Mouse (Mus musculus): ENCODE data around the gene Cdhr4. TPM values are rescaled to one million over a fixed set of nuclear protein-coding genes. Genes with fewer than 3 reads are reported as not detected.

Gene Cdhr4
- polyA plus RNA-seq, 1 experiment from 2014 or later: 1.1 TPM

GRCm38 (mm10) chr9:108035331-108036156, 43.2 kb downstream of the Cdhr4 start:
- WGBS (ENCODE audit: insufficient replicate concordance): 90% methylated on average over 2 of the region's 2 CpGs
- no peak for TF ChIP-seq EP300 (IDR thresholded peaks at IDR 0.05; ENCODE audit: low read depth)
- TF ChIP-seq CTCF (IDR thresholded peaks at IDR 0.05; ENCODE audit: low read depth): no peak
- DNase-seq: no peak
- Histone ChIP-seq H3K27me3 (ENCODE audit: insufficient read depth, low read length) (no peaks in the 10 kb centered on the region), H3K9me3 (ENCODE audit: low read length) (no peaks in the 10 kb centered on the region), H3K4me1 (ENCODE audit: insufficient read depth) (no peaks in the 10 kb centered on the region), H3K9ac (replicated peaks) (no peak overlapping the region), H3K4me2 (ENCODE audit: low read depth, low read length) (no peak overlapping the region), H3K4me3 (ENCODE audit: low read depth, low read length) (no peak overlapping the region), H3K27ac (ENCODE audit: low read depth) (no peak overlapping the region), H3K36me3 (replicated peaks; ENCODE audit: insufficient read depth, low read length) (peaks cover 63% of the 10 kb centered on the region)
- peak; percentile 35; the same call in 1 of the 2 replicates for ATAC-seq

DNA sequence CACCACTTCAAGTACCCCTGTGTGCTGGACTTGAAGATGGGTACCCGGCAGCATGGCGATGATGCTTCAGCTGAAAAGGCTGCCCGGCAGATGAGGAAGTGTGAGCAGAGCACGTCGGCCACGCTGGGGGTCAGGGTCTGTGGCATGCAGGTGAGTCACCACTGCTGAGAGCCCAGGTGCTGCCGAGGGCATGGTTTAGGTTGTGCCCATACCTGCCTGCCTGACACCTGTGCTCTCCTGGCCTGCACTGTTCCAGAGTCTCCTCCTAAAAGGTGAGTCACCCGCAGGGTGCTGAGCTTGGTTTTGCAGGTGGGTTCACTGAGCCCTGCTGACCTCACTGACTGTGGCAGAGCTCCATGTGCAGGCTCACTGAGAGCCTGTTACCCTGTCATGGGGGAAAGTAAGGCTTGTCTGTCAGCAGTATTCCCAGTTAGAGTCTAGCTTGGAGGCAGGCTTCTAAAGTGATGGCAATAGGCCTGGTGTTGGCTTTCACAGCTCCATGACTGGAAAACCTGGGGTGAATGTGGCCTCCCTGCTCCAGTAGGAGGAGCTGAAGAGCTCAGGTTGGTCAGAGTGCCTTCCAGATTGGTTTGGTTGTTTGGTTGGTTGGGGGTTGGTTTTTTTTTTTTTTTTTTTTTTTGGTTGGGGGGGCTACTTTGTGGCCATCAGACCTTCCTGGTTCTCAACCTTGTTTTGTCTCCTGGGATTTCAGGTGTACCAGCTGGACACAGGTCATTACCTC, 52.6 kb downstream of the Cdhr4 start:
- Histone ChIP-seq H3K27me3 (ENCODE audit: insufficient read depth, low read length) (no peaks in the 10 kb centered on the region), H3K27ac (ENCODE audit: low read depth) (no peak overlapping the region), H3K9me3 (ENCODE audit: low read length) (no peaks in the 10 kb centered on the region), H3K4me2 (ENCODE audit: low read depth, low read length) (no peak overlapping the region), H3K4me3 (ENCODE audit: low read depth, low read length) (no peak overlapping the region), H3K36me3 (replicated peaks; ENCODE audit: insufficient read depth, low read length) (peaks cover 55% of the 10 kb centered on the region), H3K4me1 (ENCODE audit: insufficient read depth) (peaks cover 18% of the 10 kb centered on the region), H3K9ac (replicated peaks) (no peak overlapping the region)
- peak; percentile 14 for DNase-seq
- WGBS (ENCODE audit: insufficient replicate concordance): 90% methylated on average over 8 of the region's 8 CpGs
- ATAC-seq: no peak
- TF ChIP-seq CTCF (IDR thresholded peaks at IDR 0.05; ENCODE audit: low read depth) (peak; percentile 42), EP300 (IDR thresholded peaks at IDR 0.05; ENCODE audit: low read depth) (no peak)

- Histone ChIP-seq H3K4me3 (ENCODE audit: low read depth, low read length) (no peak overlapping the region), H3K4me1 (ENCODE audit: insufficient read depth) (peaks cover 21% of the 10 kb centered on the region), H3K27me3 (ENCODE audit: insufficient read depth, low read length) (no peaks in the 10 kb centered on the region), H3K36me3 (replicated peaks; ENCODE audit: insufficient read depth, low read length) (peaks cover 56% of the 10 kb centered on the region), H3K27ac (ENCODE audit: low read depth) (no peak overlapping the region), H3K9me3 (ENCODE audit: low read length) (no peaks in the 10 kb centered on the region), H3K9ac (replicated peaks) (peak overlapping the region; percentile 16; the same call in 1 of the 2 replicates), H3K4me2 (ENCODE audit: low read depth, low read length) (no peak overlapping the region)
- 79% methylated on average over 4 of the region's 4 CpGs for WGBS (ENCODE audit: insufficient replicate concordance)
- peak; percentile 19 for DNase-seq
- no peak for ATAC-seq
- TF ChIP-seq CTCF (IDR thresholded peaks at IDR 0.05; ENCODE audit: low read depth): no peak
- no peak for TF ChIP-seq EP300 (IDR thresholded peaks at IDR 0.05; ENCODE audit: low read depth)
Observed at GRCm38 (mm10) chr9:108046582-108046981, 54.3 kb downstream of the Cdhr4 start.

GRCm38 (mm10) chr9:108047601-108048565, 55.6 kb downstream of the Cdhr4 start:
- no peaks in the 10 kb centered on the region for H3K27me3 ChIP-seq (ENCODE audit: insufficient read depth, low read length)
- H3K4me2 ChIP-seq (ENCODE audit: low read depth, low read length): peak overlapping the region; percentile 88
- WGBS (ENCODE audit: insufficient replicate concordance): 39% methylated on average over 17 of the region's 17 CpGs
- peak overlapping the region; percentile 91 for H3K4me3 ChIP-seq (ENCODE audit: low read depth, low read length)
- peaks cover 52% of the 10 kb centered on the region for H3K36me3 ChIP-seq (replicated peaks; ENCODE audit: insufficient read depth, low read length)
- ATAC-seq (no peak), DNase-seq (peak; percentile 33)
- no peaks in the 10 kb centered on the region for H3K9me3 ChIP-seq (ENCODE audit: low read length)
- no peak for TF ChIP-seq CTCF (IDR thresholded peaks at IDR 0.05; ENCODE audit: low read depth)
- no peak for TF ChIP-seq EP300 (IDR thresholded peaks at IDR 0.05; ENCODE audit: low read depth)
- peak overlapping the region; percentile 58 for H3K9ac ChIP-seq (replicated peaks)
- peak overlapping the region; percentile 88 for H3K27ac ChIP-seq (ENCODE audit: low read depth)
- H3K4me1 ChIP-seq (ENCODE audit: insufficient read depth): peaks cover 21% of the 10 kb centered on the region

DNA sequence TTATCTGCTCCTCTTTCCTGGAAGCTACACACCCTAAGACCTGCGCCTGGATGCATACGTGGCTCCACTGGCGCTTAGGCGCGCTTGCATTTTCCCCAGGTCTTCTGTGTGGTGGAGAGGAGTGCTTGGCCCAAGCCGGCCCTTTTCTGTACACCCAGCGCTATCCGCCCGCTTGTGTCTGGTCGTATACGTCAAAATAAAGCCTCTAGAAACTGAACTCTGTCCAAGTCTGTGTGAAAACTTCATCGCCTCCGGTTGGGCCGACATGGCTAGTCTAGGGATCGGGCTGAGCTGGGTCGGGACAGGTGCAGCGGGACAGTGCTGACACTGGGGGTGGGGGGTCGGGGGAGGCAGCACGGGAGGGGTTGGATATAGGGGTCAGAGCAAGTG, 56.3 kb downstream of the Cdhr4 start:
- no peak for DNase-seq
- peaks cover 48% of the 10 kb centered on the region for H3K36me3 ChIP-seq (replicated peaks; ENCODE audit: insufficient read depth, low read length)

More for the DNA sequence above, 56.3 kb downstream of the Cdhr4 start:
- H3K4me2 ChIP-seq (ENCODE audit: low read depth, low read length): peak overlapping the region; percentile 88
- peak; percentile 3 for ATAC-seq
- H3K4me3 ChIP-seq (ENCODE audit: low read depth, low read length): peak overlapping the region; percentile 91
- H3K27ac ChIP-seq (ENCODE audit: low read depth): peak overlapping the region; percentile 88
- no peaks in the 10 kb centered on the region for H3K9me3 ChIP-seq (ENCODE audit: low read length)
- no peak for TF ChIP-seq CTCF (IDR thresholded peaks at IDR 0.05; ENCODE audit: low read depth)
- no peak for TF ChIP-seq EP300 (IDR thresholded peaks at IDR 0.05; ENCODE audit: low read depth)
- no peaks in the 10 kb centered on the region for H3K27me3 ChIP-seq (ENCODE audit: insufficient read depth, low read length)
- peaks cover 24% of the 10 kb centered on the region for H3K4me1 ChIP-seq (ENCODE audit: insufficient read depth)
- H3K9ac ChIP-seq (replicated peaks): peak overlapping the region; percentile 58
- 3% methylated on average over 19 of the region's 19 CpGs for WGBS (ENCODE audit: insufficient replicate concordance)
